Mouse (Mus musculus) megakaryocyte, embryonic 14.5 days (primary cell): ENCODE measurements around the gene Pink1. TPM values are rescaled to one million over a fixed set of nuclear protein-coding genes. Genes with fewer than 3 reads are reported as not detected.

Experiments used
- H3K27me3 ChIP-seq: replicated peaks from 2 replicates; pipeline ENCODE3; 2012; ENCODE audit warnings: inconsistent platforms
- H3K36me3 ChIP-seq: replicated peaks from 2 replicates; pipeline ENCODE3; 2012; ENCODE audit warnings: low read length, inconsistent platforms, mixed read lengths
- H3K4me1 ChIP-seq: 2 replicates; pipeline ENCODE4 v1.6.1; 2012; ENCODE audit warnings: inconsistent platforms
- H3K4me3 ChIP-seq: replicated peaks from 2 replicates; pipeline ENCODE3; 2012; ENCODE audit warnings: moderate library complexity, mild to moderate bottlenecking, inconsistent platforms
- H3K9me3 ChIP-seq: 2 replicates; pipeline ENCODE4 v1.6.1; 2012; ENCODE audit warnings: inconsistent platforms
- FLI1 ChIP-seq: IDR thresholded peaks from 2 replicates; pipeline ENCODE4 v1.6.1; 2012; ENCODE audit warnings: low read length, inconsistent platforms, mixed read lengths
- GATA1 ChIP-seq: IDR thresholded peaks from 3 replicates; pipeline ENCODE4 v1.6.1; 2012; ENCODE audit warnings: mixed read lengths, low read length, inconsistent platforms, borderline replicate concordance
- polyA plus RNA-seq: library from polyadenylated mRNA; stranded (reverse); fragments of >175 nt; gene quantifications from 2 replicates; pipeline ENCODE4 v1.2.3, GENCODE M21; 2012; ENCODE audit warnings: low replicate concordance; ENCODE audit not compliant: insufficient read depth

Gene Pink1
- polyA plus RNA-seq, 1 experiment, result 33.2 TPM

DNA sequence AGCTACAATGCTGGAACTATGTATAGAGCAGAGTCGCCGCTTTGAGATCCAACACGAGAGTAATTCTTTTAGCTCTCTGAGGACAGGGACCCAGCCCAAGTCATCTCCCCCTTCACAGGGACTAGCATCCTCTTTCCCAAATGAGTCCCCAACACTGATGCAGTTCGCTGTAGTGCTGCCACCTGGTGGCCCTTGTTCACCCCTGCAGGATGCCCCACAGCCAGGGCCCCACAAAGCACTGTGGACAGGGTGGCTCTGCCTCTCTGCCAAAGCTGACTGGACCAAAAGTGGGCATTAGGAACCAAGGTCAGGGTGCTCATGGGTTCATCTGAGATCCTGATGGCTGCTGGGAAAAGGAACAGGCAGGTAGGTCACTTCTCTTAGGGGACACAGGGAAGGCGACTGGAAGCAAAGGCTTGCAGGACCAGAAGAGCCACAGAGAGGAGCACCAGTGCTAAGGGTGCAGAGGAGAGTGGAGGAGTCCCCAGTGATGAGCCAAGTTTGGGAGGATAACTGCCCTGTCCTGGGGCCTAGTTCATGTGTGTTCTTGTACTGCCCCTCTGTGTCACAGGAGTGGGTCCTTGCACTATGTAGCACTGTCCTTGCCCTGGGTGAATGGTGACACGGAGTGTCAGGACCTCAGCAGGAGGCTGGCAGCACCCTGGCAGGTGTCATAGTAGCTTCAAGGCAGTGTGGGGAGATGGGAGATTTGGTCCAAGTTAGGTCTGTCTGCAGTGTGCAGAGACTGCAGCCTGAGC lies 7.4 kb downstream of the Pink1 start:
- Histone ChIP-seq H3K9me3 (peaks cover 4% of the 10 kb centered on the region; the same call in 1 of the 2 replicates), H3K27me3 (peaks cover 7% of the 10 kb centered on the region), H3K4me3 (no peak overlapping the region), H3K36me3 (peaks cover 66% of the 10 kb centered on the region), H3K4me1 (peaks cover 46% of the 10 kb centered on the region)
- no peak for TF ChIP-seq GATA1
- no peak for TF ChIP-seq FLI1

GRCm38 (mm10) chr4:138316369-138316768 lies 9.7 kb downstream of the Pink1 start:
- no peak overlapping the region for H3K4me3 ChIP-seq
- peaks cover 4% of the 10 kb centered on the region; the same call in 1 of the 2 replicates for H3K9me3 ChIP-seq
- peaks cover 31% of the 10 kb centered on the region for H3K4me1 ChIP-seq
- H3K36me3 ChIP-seq, result peaks cover 90% of the 10 kb centered on the region
- TF ChIP-seq FLI1 (no peak), GATA1 (no peak)
- H3K27me3 ChIP-seq, result no peaks in the 10 kb centered on the region

- no peak overlapping the region for H3K4me3 ChIP-seq
- TF ChIP-seq FLI1 (no peak), GATA1 (no peak)
- H3K36me3 ChIP-seq, result peaks cover 95% of the 10 kb centered on the region
- no peaks in the 10 kb centered on the region for H3K27me3 ChIP-seq
- H3K9me3 ChIP-seq, result peaks cover 4% of the 10 kb centered on the region; the same call in 1 of the 2 replicates
- H3K4me1 ChIP-seq, result peaks cover 27% of the 10 kb centered on the region
Observed at GRCm38 (mm10) chr4:138315781-138316180, 10.3 kb downstream of the Pink1 start.

DNA sequence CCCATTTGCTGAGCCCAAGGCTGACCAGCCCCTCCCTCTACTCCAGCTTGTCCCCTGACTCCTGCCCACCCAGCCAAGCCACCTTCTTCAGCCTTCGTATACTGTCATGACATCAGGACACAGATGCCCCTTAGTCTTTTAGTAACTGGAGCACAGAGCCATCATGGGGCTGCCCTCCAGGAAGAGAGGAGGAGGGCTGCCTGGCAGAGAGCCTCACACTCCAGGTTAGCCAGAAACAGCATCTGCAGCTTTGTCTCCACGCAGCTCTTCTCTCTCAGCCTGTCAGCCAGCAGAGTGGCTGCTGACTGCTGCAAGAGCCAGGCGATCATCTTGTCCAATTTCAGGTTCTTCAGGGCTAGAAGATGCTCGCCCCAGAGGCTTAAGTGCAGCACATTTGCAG lies 12.3 kb downstream of the Pink1 start:
- no peak for TF ChIP-seq FLI1
- no peak for TF ChIP-seq GATA1
- Histone ChIP-seq H3K4me3 (no peak overlapping the region), H3K9me3 (peaks cover 4% of the 10 kb centered on the region; the same call in 1 of the 2 replicates), H3K4me1 (peaks cover 10% of the 10 kb centered on the region; the same call in 1 of the 2 replicates), H3K27me3 (no peaks in the 10 kb centered on the region), H3K36me3 (peaks cover 98% of the 10 kb centered on the region)

- Histone ChIP-seq H3K27me3 (no peaks in the 10 kb centered on the region), H3K36me3 (peaks cover 99% of the 10 kb centered on the region), H3K9me3 (peaks cover 4% of the 10 kb centered on the region; the same call in 1 of the 2 replicates), H3K4me3 (no peak overlapping the region), H3K4me1 (peaks cover 8% of the 10 kb centered on the region)
- TF ChIP-seq GATA1 (no peak), FLI1 (no peak)
Observed at GRCm38 (mm10) chr4:138313021-138313420, 13.1 kb downstream of the Pink1 start.

GRCm38 (mm10) chr4:138312105-138312504 lies 14.0 kb downstream of the Pink1 start:
- Histone ChIP-seq H3K36me3 (peaks cover 99% of the 10 kb centered on the region), H3K27me3 (no peaks in the 10 kb centered on the region), H3K4me3 (no peak overlapping the region), H3K9me3 (peaks cover 4% of the 10 kb centered on the region; the same call in 1 of the 2 replicates), H3K4me1 (peaks cover 17% of the 10 kb centered on the region)
- TF ChIP-seq FLI1 (no peak), GATA1 (no peak)

DNA sequence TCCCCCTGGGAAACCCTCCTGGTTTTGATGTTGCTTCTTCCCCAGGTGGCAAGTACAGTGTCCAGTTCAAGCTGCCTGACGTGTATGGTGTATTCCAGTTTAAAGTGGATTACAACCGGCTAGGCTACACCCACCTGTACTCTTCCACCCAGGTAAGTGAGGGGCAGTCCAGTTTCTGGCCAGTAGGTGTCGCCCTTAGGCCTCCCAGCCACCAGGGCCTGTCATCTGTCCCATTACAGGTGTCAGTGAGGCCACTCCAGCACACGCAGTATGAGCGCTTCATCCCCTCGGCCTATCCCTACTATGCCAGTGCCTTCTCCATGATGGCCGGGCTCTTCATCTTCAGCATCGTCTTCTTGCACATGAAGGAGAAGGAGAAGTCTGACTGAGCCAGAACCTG lies 14.5 kb downstream of the Pink1 start:
- Histone ChIP-seq H3K4me1 (peaks cover 22% of the 10 kb centered on the region), H3K4me3 (peak overlapping the region; percentile 18), H3K27me3 (no peaks in the 10 kb centered on the region), H3K9me3 (peaks cover 3% of the 10 kb centered on the region; the same call in 1 of the 2 replicates), H3K36me3 (peaks cover 99% of the 10 kb centered on the region)
- TF ChIP-seq FLI1 (no peak), GATA1 (no peak)

GRCm38 (mm10) chr4:138310311-138310910 lies 15.7 kb downstream of the Pink1 start:
- TF ChIP-seq GATA1, result no peak
- no peak for TF ChIP-seq FLI1
- no peaks in the 10 kb centered on the region for H3K27me3 ChIP-seq
- H3K36me3 ChIP-seq, result peaks cover 90% of the 10 kb centered on the region
- H3K9me3 ChIP-seq, result no peaks in the 10 kb centered on the region
- no peak overlapping the region for H3K4me3 ChIP-seq
- H3K4me1 ChIP-seq, result peaks cover 29% of the 10 kb centered on the region

GRCm38 (mm10) chr4:138307739-138308138 lies 18.4 kb downstream of the Pink1 start:
- TF ChIP-seq FLI1 (no peak), GATA1 (no peak)
- Histone ChIP-seq H3K36me3 (peaks cover 64% of the 10 kb centered on the region), H3K4me1 (peaks cover 49% of the 10 kb centered on the region), H3K9me3 (no peaks in the 10 kb centered on the region), H3K4me3 (no peak overlapping the region), H3K27me3 (no peaks in the 10 kb centered on the region)

- TF ChIP-seq GATA1 (no peak), FLI1 (no peak)
- Histone ChIP-seq H3K27me3 (no peaks in the 10 kb centered on the region), H3K36me3 (peaks cover 56% of the 10 kb centered on the region), H3K4me3 (peak overlapping the region; percentile 69), H3K9me3 (no peaks in the 10 kb centered on the region), H3K4me1 (peaks cover 52% of the 10 kb centered on the region)
Observed at GRCm38 (mm10) chr4:138307025-138307424, 19.1 kb downstream of the Pink1 start.
